Mouse (Mus musculus) heart, adult 2 months (tissue): ENCODE measurements around the gene Cux2.

Experiments used
- CTCF ChIP-seq: fragments of 200-600 bp; IDR thresholded peaks from 2 replicates; pipeline ENCODE4 v1.8.1; 2022; ENCODE audit warnings: antibody characterized with exemption, mild to moderate bottlenecking, moderate library complexity
- EP300 ChIP-seq: fragments of 200-500 bp; IDR thresholded peaks from 2 replicates; pipeline ENCODE4 v1.6.1; 2011; ENCODE audit warnings: low read depth, low read length, control low read depth; ENCODE audit not compliant: insufficient read depth

- TF ChIP-seq EP300 (no peak), CTCF (no peak)
These were observed 185.6 kb downstream of the Cux2 start for GRCm38 (mm10) chr5:121864330-121864729.
